Mouse (Mus musculus): ENCODE results near the gene Casc1. TPM values are rescaled to one million over a fixed set of nuclear protein-coding genes. Genes with fewer than 3 reads are reported as not detected.

The Casc1 gene
- total and polyA plus RNA-seq, 3 experiments: 0.21 to 0.33 (median 0.25) TPM

- no peak for DNase-seq (ENCODE audit: extremely low read depth)
- Histone ChIP-seq H3K4me1 (ENCODE audit: control insufficient read depth in 1 of 2, insufficient read depth in 2 of 2) (peaks cover 0 to 27% of the 10 kb centered on the region in 2 experiments; a peak in 2 of 4 replicates), H3K9ac (ENCODE audit: insufficient read depth, low read depth) (no peak overlapping the region), H3K27ac (ENCODE audit: insufficient read depth, low read depth) (no peak overlapping the region), H3K4me3 (replicated peaks in 1 of 3; ENCODE audit: low read depth in 2 of 3, low read length in 2 of 3, poor library complexity in 1 of 3) (no peak overlapping the region), H3K4me2 (ENCODE audit: insufficient read depth, low read depth, poor library complexity, severe bottlenecking) (no peak overlapping the region), H3K79me2 (replicated peaks; ENCODE audit: control insufficient read depth, extremely low read depth, insufficient read depth, poor library complexity, severe bottlenecking) (no peaks in the 10 kb centered on the region), H3K27me3 (replicated peaks) (no peaks in the 10 kb centered on the region), H3K36me3 (replicated peaks in 1 of 2; ENCODE audit: control insufficient read depth in 1 of 2, insufficient read depth in 1 of 2, low read length in 1 of 2) (peaks cover 42 to 73% of the 10 kb centered on the region in 2 experiments), H3K9me3 (replicated peaks; ENCODE audit: low read length) (no peaks in the 10 kb centered on the region)
- TF ChIP-seq JUND (conservative IDR thresholded peaks at IDR 0.05; ENCODE audit: low read depth, low read length) (no peak), NELFE (IDR thresholded peaks at IDR 0.05; ENCODE audit: low read depth, low read length) (no peak), ZKSCAN1 (IDR thresholded peaks at IDR 0.05; ENCODE audit: borderline replicate concordance, low read depth, low read length) (no peak), SMC3 (IDR thresholded peaks at IDR 0.05; ENCODE audit: low read depth, low read length) (no peak), E2F4 (IDR thresholded peaks at IDR 0.05; ENCODE audit: insufficient replicate concordance, low read depth, low read length) (no peak), BHLHE40 (IDR thresholded peaks at IDR 0.05; ENCODE audit: low read depth, low read length) (no peak), NRF1 (IDR thresholded peaks at IDR 0.05; ENCODE audit: low read depth, low read length) (no peak), TBP (conservative IDR thresholded peaks at IDR 0.05; ENCODE audit: low read depth, low read length) (no peak), CTCF (conservative IDR thresholded peaks at IDR 0.05 in 1 of 2, IDR thresholded peaks at IDR 0.05 in 1 of 2; ENCODE audit: low read depth in 2 of 2, low read length in 2 of 2) (no peak), ZMIZ1 (IDR thresholded peaks at IDR 0.05; ENCODE audit: low read depth, low read length) (no peak), POLR2AphosphoS2 (IDR thresholded peaks at IDR 0.05; ENCODE audit: low read depth, low read length) (no peak), EP300 (IDR thresholded peaks at IDR 0.05; ENCODE audit: low read length) (no peak), SIN3A (IDR thresholded peaks at IDR 0.05; ENCODE audit: low read length) (no peak)
- dilution Hi-C loops (cut with MboI; ENCODE audit: extremely low pct_ligation_motif_present, extremely low pct_unique_long_range_greater_than_20kb, low sequenced_read_pairs) (no loop called here), in situ Hi-C loops (cut with MboI; ENCODE audit: low pct_ligation_motif_present, low pct_unique_long_range_greater_than_20kb, low sequenced_read_pairs) (no loop called here)
These were observed 34.3 kb downstream of the Casc1 start for GRCm38 (mm10) chr6:145176474-145176873.

DNA sequence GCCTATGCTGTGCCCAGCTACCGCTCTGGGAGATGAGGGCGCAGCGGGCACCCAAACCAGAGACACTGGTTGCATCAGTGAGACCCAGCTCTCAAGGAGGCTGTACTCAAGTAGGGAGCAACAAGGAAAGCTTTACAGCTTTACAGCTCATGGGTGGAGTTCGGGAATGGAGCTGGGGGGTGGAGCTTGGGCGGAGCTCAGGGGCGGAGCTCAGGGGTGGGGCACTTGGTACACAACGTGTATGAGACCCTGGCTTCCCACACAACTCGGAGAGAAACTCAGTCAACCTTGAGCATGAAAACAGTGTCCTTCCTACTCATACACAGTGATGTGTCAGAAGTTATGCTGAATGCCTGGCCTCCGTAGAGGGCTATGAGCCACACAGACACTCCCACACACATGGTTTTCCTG, 35.2 kb downstream of the Casc1 start:
- Histone ChIP-seq H3K27me3 (replicated peaks) (no peaks in the 10 kb centered on the region), H3K9me3 (replicated peaks; ENCODE audit: low read length) (no peaks in the 10 kb centered on the region), H3K4me1 (ENCODE audit: control insufficient read depth in 1 of 2, insufficient read depth in 2 of 2) (peaks cover 0 to 27% of the 10 kb centered on the region in 2 experiments; a peak in 2 of 4 replicates), H3K4me3 (replicated peaks in 1 of 3; ENCODE audit: low read depth in 2 of 3, low read length in 2 of 3, poor library complexity in 1 of 3) (no peak overlapping the region), H3K9ac (ENCODE audit: insufficient read depth, low read depth) (no peak overlapping the region), H3K4me2 (ENCODE audit: insufficient read depth, low read depth, poor library complexity, severe bottlenecking) (no peak overlapping the region), H3K79me2 (replicated peaks; ENCODE audit: control insufficient read depth, extremely low read depth, insufficient read depth, poor library complexity, severe bottlenecking) (no peaks in the 10 kb centered on the region), H3K27ac (ENCODE audit: insufficient read depth, low read depth) (no peak overlapping the region), H3K36me3 (replicated peaks in 1 of 2; ENCODE audit: control insufficient read depth in 1 of 2, insufficient read depth in 1 of 2, low read length in 1 of 2) (peaks cover 45 to 81% of the 10 kb centered on the region in 2 experiments)
- TF ChIP-seq ELF1 (IDR thresholded peaks at IDR 0.05; ENCODE audit: low read depth, low read length) (no peak), MAZ (IDR thresholded peaks at IDR 0.05; ENCODE audit: low read depth, low read length) (no peak), SIN3A (IDR thresholded peaks at IDR 0.05; ENCODE audit: low read length) (no peak), BHLHE40 (IDR thresholded peaks at IDR 0.05; ENCODE audit: low read depth, low read length) (no peak), JUN (IDR thresholded peaks at IDR 0.05; ENCODE audit: insufficient read depth, low read depth, low read length) (no peak), MEF2A (IDR thresholded peaks at IDR 0.05; ENCODE audit: borderline replicate concordance, low read depth, low read length) (no peak), RCOR1 (conservative IDR thresholded peaks at IDR 0.05; ENCODE audit: low read depth, low read length) (no peak), CHD1 (IDR thresholded peaks at IDR 0.05; ENCODE audit: low read depth, low read length) (no peak), USF1 (IDR thresholded peaks at IDR 0.05; ENCODE audit: low read depth, low read length) (no peak), MAX (IDR thresholded peaks at IDR 0.05; ENCODE audit: low read length) (no peak), EP300 (IDR thresholded peaks at IDR 0.05; ENCODE audit: low read length) (no peak), MYC (IDR thresholded peaks at IDR 0.05; ENCODE audit: low read depth, low read length) (no peak), NRF1 (IDR thresholded peaks at IDR 0.05; ENCODE audit: low read depth, low read length) (no peak), PAX5 (IDR thresholded peaks at IDR 0.05; ENCODE audit: low read length) (no peak), KAT2A (IDR thresholded peaks at IDR 0.05; ENCODE audit: insufficient replicate concordance, low read length) (no peak)
- DNase-seq (ENCODE audit: extremely low read depth): no peak
- in situ Hi-C loops (cut with MboI; ENCODE audit: low pct_ligation_motif_present, low pct_unique_long_range_greater_than_20kb, low sequenced_read_pairs): no loop called here
- dilution Hi-C loops (cut with MboI; ENCODE audit: extremely low pct_ligation_motif_present, extremely low pct_unique_long_range_greater_than_20kb, low sequenced_read_pairs): no loop called here
